Mouse (Mus musculus): ENCODE measurements around the gene Klk7.

Klk7 gene

DNA sequence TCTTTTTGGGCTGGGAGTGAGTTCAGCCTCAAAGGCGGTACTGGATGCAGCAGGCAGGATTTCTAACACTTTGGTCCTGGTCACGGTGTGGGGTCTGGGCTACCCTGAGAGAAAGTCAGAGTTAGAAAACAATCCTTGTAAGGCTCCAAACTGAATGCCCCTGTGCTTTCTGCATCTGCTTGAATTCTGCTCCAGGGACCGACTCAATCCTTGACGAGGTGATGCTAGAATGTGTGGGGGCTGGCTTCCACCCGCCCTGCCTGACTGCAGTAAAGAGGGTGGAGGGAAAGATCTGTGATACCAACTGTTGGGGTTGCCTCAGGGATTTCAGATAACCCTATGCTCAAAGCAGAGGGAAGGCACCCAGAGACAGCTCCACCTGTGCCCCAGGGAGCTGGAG, at the start of gene Klk7:
TSS of gene Klk7 (plus strand) at position 301 of the 400 bp plus-strand sequence.
- no peak for DNase-seq (ENCODE audit: low read depth, low spot score)

DNA sequence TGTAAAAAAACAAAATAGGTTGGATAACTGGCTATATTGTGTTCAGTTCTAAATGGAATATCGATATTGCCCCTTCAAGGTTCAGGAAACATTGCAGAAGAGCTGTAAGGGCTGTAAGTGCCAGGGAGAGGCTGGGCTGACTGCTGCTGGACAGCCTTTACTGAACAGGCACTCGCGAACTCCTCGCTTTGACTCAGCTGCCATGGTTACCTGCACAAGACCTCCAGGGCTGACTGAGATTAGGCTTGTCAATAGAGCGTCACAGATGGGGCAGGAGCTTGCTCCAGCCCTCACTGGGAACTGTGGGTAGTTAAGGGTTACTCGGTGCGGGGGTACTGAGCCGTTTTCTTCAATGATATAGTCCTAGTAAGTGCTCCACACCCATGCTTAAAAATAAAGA, 44.6 kb upstream of the Klk7 start:
- no peak for DNase-seq (ENCODE audit: low read depth, low spot score)

DNA sequence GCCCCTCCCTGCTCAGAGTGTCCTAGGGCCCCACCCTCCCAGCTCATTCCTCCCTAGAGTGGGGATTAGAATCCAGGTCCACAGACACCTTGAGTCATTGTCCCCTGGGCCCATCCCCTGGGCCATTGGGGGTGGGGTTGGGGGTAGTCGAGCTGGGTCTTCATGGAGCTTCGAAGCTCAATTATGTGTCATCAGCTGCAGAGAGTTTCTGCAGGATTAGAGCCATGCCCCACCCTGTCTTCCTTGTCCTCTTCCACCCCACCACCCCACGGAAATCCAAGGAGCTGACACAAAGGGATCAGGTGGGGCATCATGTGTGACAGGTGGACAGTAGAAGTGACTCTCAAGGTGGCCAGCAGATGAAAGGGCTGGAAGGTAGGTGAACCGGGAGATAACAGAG, 42.5 kb upstream of the Klk7 start, which contains the start of gene Klk12:
TSS of gene Klk12 (plus strand) at position 301 of the 400 bp plus-strand sequence.
- no peak for DNase-seq (ENCODE audit: low read depth, low spot score)

- no peak for DNase-seq (ENCODE audit: low read depth, low spot score)
Measured at GRCm38 (mm10) chr7:43769636-43770035, 41.5 kb upstream of the Klk7 start.

- no peak for DNase-seq (ENCODE audit: low read depth, low spot score)
Measured at GRCm38 (mm10) chr7:43770701-43771100, 40.4 kb upstream of the Klk7 start.

GRCm38 (mm10) chr7:43771916-43772315, 39.2 kb upstream of the Klk7 start:
- no peak for DNase-seq (ENCODE audit: low read depth, low spot score)

GRCm38 (mm10) chr7:43772901-43773300, 38.2 kb upstream of the Klk7 start:
- DNase-seq (ENCODE audit: low read depth, low spot score), result peak; percentile 39

GRCm38 (mm10) chr7:43774364-43774763, 36.7 kb upstream of the Klk7 start, which contains the start of gene Klk11:
TSS of gene Klk11 (plus strand) at chr7:43774604.
- DNase-seq (ENCODE audit: low read depth, low spot score), result no peak

GRCm38 (mm10) chr7:43774802-43775201, 36.3 kb upstream of the Klk7 start:
- no peak for DNase-seq (ENCODE audit: low read depth, low spot score)

GRCm38 (mm10) chr7:43775311-43776057, 35.6 kb upstream of the Klk7 start:
- peak; percentile 65 for DNase-seq (ENCODE audit: low read depth, low spot score)

DNA sequence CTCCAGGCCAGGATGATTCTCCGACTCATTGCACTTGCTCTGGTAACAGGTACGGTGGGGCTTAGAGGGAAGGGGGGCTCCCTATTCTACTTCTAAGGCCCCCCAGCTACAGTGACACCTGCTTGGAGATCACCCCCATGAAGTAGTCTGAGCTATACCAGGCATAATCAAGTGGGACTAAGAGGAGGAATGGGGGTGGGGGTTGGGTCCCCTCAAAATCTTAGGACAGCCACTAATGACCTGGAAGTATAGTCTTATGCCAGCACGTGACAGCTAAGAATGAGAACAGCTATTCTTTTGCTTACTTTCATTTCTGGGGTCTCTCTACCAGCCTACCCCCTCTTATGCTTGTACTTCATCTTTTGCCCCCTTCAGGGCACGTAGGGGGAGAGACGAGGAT, 34.6 kb upstream of the Klk7 start:
- DNase-seq (ENCODE audit: low read depth, low spot score), result no peak

GRCm38 (mm10) chr7:43777423-43777822, 33.7 kb upstream of the Klk7 start:
- no peak for DNase-seq (ENCODE audit: low read depth, low spot score)

DNA sequence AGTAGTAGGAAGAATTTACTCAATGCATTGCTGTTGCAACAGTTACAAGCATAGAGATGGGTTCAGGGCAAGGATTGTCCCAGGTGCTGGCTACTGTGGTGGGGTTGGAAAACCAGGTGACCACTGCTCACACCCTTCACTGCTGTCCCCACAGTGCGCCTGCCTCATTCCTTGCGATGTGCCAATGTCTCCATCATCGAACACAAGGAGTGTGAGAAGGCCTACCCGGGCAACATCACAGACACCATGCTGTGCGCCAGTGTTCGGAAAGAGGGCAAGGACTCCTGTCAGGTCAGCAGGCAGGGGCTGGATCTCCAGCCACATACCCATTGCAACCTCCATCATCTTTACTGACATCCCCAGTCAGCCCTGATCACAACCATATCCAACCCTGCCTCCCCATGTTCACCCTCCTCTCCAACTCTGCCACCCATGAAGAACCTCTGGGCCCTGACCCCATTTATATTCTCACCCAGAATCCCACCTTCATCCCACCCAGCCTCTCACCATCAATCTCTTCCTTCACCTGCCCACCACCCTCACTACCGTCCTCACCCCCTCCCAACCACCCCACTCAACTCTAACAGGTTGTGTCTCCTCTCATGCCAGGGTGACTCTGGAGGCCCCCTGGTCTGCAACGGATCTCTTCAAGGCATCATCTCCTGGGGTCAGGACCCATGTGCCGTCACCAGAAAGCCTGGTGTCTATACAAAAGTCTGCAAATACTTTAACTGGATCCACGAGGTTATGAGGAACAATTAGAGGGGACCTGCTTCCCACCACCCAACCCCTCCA, 32.7 kb upstream of the Klk7 start:
- DNase-seq (ENCODE audit: low read depth, low spot score), result no peak

GRCm38 (mm10) chr7:43780241-43780640, 30.9 kb upstream of the Klk7 start:
- DNase-seq (ENCODE audit: low read depth, low spot score), result no peak

GRCm38 (mm10) chr7:43780746-43781145, 30.3 kb upstream of the Klk7 start, which contains the start of gene Klk10:
TSS of gene Klk10 (plus strand) at chr7:43781035.
- DNase-seq (ENCODE audit: low read depth, low spot score), result peak; percentile 53

GRCm38 (mm10) chr7:43781541-43781940, 29.6 kb upstream of the Klk7 start:
- DNase-seq (ENCODE audit: low read depth, low spot score), result no peak

- DNase-seq (ENCODE audit: low read depth, low spot score), result peak; percentile 86
Measured at GRCm38 (mm10) chr7:43782275-43783265, 28.5 kb upstream of the Klk7 start.

DNA sequence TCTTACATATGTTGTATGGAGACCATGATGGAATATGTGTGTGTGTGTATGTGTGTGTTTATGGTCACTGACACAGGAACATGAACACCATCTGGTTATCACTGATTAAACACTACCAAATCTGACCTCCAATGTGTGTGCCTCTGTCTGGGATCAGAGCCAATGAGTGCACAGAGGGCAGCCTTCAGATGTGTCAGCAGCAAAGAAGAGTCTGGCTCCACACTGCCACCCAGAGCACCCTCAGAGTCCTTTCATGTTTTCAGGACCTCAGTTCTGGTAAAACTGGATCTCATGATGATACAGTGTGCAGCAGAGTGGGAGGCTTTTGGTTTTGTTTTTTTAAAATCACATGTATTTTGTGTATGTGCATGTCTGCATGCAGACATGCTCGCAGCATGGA, 25.8 kb upstream of the Klk7 start:
- peak; percentile 41 for DNase-seq (ENCODE audit: low read depth, low spot score)

GRCm38 (mm10) chr7:43788096-43788495, 23.0 kb upstream of the Klk7 start:
- DNase-seq (ENCODE audit: low read depth, low spot score), result no peak

DNA sequence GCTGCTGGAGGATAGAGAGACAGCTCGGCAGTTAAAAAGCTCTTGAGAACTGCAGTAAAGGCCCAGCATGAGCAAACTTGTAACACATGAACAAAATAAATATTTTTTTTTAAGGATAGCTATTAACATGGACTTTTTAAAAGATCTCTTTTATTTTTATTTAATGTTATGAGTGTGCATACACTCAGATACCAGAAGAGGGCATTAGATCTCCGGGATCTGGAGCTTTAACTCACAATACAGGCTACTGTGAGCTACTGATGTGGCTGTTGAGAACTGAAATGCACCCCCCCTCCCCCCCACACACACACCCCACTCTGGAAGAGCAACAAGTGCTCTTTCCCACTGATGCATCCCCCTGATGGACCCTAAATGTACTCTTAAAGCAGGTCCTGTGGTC, 21.8 kb upstream of the Klk7 start:
- no peak for DNase-seq (ENCODE audit: low read depth, low spot score)

- no peak for DNase-seq (ENCODE audit: low read depth, low spot score)
Measured at GRCm38 (mm10) chr7:43791591-43791990, 19.5 kb upstream of the Klk7 start, which contains the start of gene Klk9. TSS of gene Klk9 (plus strand) at chr7:43791891.

All from ES-CJ7 (cell line).